Mouse (Mus musculus) ES-CJ7 (cell line): ENCODE results near the gene Hoxb3.

Experiments
- DNase-seq: peaks from one replicate; pipeline ENCODE4 v3.0.0; 2011; ENCODE audit warnings: low read depth, low spot score

Hoxb3 gene

DNA sequence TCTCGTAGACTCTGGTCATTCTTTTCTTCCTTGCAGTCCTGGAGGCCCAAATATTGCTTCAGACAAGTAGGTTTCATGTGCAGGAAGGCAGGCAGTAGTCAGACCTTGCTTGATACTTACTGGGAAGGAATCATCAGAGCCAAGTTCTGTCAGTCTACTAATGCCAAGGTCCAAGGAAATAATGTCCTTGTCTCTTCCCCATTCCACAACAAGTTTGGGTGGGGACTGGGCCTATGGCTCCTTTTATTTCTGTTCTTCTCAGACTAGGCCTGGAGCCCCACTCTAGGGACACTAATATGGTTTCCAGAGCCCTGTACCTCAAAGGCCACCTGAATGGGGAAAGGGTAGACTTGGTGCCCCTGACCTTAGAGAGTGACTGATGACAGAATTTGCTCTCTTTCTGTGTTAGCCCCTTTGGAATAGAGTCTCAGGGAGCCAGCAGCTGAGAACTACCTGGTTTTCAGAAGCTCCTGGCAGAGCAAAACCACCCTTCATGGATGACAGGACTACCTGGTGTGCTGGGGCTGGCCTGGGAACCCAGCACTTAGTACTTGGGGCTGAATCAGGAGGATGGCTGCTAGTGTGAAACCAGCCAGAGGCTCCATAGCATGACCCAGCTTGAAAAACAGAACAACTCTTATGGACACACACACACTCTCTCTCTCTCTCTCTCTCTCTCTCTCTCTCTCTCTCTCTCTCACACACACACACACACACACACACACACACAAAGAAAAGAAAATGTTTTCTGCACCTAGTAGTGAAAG lies 34.5 kb upstream of the Hoxb3 start:
- no peak for DNase-seq

DNA sequence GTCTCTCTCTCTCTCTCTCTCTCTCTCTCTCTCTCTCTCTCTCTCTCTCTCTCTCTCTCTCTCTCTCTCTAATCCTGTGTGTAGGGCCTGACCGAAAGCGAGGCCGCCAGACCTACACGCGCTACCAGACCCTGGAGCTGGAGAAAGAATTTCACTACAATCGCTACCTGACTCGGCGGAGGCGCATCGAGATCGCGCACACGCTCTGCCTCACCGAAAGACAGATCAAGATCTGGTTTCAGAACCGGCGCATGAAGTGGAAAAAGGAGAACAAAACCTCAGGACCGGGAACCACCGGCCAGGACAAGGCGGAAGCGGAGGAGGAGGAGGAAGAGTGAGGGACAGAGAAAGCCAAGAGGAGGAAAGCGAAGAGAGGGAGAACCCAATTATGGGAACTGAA lies 33.8 kb upstream of the Hoxb3 start:
- DNase-seq: no peak

DNA sequence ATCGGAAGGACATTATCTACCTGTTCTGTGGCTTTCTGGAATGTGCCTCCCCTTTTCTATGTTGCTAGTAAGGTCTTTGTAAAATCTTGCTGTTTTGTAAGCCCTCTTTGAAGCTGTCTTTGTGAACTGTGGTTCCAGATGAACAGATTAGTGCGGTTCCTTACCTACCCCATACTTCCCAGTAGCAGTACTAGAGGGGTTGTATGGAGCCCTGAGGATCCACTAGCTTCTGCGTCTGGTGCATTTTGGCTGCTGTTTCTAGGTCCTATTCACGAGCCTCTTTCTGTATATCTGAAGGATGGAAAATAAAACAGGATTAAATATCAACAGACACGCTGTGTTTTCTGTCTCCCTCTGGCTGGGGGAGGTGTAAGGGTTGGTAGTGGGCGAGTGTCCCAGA lies 33.3 kb upstream of the Hoxb3 start:
- DNase-seq: no peak

DNA sequence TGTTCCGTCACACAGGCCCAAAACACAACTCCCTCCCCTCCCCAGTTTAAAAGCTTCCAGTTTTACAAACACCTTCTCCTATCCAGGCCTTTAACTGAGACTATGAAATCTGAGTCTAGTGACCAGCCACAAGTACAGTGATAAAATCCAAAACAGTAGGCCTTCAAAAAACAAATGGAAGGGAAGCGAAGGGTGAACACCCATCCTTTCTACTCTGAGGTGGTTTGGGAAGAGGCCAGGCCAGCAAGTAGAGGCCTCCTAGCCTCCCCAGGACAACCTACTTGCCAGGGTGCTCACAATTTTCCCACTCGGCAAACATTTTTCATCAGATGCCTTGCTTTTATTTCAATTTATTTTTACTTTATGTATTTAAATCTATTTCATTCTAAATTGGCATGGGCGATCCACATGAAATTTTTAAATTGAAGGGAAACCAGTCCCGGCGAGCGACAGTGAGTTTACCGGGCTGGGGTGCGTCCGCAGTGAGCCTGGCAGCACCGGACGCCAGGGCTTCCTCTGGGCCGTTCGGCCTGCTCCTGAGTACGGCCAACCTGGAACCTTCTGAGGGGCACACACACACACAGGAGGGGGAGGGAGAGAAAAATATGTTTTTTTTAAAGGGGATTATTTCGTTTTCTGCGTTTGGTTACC lies 32.3 kb upstream of the Hoxb3 start:
- DNase-seq: no peak

DNA sequence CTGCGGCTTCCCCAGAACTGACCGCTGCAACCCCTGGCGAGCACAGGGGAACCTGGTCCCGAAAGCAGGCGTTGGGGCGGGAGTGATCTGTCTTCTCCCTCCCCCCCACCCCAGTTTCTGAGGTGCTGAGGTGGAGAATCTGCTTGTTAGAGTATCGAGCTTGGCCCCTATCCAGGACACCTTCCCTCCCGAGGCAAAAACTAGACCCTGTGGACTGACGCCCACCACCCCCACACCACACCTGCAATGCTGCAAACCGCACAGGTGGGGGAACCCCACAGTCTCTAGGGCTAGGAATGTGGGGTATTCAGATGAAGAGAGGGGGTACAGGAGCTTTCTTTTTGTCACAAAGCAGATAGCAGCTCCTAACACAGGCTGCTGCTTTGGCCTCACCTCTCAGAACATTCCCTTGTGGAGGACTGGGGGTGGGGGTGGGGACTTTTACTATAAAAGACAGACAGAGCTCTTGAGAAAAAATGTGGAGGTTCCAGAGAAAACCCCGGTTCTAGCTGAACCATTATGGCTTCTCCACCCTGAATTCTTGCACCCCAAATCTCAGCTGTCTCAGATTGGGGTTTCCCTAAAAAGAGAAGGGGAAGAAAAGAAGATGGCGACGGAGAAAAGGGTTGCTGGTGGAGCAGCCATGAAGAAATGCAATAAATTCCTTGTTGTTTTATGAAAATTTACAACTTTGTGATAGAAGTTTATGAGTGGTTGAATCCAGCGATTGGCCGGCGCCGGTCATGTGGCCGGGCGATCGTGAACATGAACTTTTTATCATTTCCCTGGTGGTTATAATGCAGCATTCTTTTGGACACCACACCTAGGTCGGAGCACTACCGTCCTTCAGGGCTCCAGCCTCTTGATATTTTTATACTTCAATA lies 31.2 kb upstream of the Hoxb3 start, which contains the start of gene Hoxb6:
Hoxb6 (plus strand) TSS at position 796 of the 884 bp plus-strand sequence.
- peak; percentile 81 for DNase-seq

DNA sequence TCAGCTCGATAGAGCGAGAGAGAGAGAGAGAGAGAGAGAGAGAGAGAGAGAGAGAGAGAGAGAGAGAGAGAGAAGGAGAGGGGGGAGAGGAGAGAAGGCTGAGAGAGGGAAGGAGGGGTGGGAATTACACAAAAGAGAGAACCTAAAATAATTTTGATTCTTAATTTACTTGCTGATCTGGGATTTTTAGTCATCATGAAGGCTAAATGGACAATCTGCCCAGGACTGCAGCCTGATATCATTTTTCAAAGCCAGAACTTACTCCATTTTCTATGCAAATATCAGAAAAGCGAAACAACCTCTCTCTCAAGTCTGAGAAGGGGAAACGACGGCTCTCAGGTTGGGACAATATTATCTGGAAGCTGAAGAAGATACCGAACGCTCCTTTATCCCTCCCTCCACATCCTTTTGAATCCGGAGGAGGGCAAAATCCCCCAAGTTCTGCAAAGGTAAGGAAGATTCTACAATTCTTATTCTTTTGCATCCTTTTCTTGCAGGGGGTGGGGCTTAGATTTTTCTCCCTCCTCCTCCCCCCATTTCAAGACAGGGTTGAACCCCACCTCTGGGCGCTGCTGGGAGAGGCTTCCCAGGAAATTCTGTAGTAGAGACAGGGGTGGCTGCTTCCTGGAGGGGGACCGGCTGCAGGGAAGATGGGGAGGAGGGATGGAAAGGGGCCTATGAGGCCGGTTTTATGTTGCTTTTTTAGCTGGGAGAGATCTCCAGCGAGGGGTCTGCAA lies 30.4 kb upstream of the Hoxb3 start:
- no peak for DNase-seq

DNA sequence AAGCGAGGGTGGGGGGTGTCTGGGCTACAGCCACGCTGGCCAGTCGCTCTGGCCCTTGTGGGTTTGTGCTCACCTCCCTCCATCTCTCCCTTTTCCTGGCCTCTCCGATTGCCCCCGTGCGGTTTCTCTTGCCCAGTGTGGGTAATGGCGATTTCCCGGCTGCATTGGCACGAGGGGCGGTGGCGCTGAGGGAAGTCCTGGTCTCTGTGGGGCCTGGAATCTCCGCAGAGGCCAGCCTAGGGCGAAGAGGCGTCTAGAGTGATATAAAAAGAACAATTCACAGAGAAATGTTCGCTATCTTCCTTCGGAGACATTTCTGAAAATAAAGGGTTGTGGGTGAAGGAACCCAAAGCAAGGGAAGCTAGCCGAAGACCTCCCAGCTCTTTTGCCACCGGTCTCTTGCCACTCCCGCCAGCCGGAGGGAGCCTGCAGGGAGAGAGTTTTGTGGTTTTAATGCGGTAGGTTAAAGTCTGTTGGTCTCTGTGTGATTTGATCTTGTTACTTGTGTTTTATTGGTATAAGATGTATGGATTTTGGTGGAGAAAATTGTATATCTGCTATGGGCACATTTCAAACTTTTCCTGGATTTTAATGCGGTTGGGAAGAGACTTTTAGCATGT lies 29.7 kb upstream of the Hoxb3 start:
- DNase-seq: no peak

DNA sequence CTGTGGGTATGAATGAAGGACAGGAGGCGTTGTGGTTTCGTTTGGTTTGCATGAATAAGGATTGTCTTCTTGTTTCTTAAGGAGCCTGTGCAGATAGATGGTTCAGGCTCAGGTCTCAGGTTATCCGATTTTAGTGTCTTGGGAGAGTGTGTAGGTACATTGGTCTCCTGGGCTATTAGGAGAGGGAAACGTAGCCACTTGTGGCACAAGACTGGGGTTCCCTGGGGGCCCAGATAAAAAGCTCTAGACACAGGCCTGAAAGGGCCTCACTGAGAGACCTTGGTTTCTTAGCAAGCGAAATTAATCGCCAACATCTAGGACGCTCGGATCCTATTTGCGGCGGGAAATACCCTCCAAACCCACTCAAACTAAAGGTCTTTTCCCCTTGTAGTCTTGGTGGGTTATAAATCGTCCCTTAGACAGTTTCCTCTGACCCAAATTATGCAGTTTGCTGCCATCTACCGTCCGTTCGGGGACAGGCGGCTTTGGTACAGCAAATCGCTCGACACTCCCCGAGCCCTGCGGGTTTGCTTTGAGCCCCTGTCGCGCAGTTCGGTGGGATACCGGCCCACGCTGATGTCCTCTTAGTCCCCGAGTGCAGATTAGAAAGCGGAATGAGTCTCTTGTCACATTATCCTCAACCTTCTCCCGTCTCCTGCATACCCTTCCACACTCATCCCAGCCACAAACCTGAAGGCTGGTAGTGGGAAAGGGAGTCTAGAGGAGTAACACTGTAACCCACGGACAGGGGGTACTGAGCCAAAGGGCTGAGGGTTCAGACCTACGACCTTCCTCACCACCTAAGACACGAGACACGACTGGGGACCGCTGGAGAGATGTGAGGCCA lies 28.7 kb upstream of the Hoxb3 start:
- peak; percentile 95 for DNase-seq

DNA sequence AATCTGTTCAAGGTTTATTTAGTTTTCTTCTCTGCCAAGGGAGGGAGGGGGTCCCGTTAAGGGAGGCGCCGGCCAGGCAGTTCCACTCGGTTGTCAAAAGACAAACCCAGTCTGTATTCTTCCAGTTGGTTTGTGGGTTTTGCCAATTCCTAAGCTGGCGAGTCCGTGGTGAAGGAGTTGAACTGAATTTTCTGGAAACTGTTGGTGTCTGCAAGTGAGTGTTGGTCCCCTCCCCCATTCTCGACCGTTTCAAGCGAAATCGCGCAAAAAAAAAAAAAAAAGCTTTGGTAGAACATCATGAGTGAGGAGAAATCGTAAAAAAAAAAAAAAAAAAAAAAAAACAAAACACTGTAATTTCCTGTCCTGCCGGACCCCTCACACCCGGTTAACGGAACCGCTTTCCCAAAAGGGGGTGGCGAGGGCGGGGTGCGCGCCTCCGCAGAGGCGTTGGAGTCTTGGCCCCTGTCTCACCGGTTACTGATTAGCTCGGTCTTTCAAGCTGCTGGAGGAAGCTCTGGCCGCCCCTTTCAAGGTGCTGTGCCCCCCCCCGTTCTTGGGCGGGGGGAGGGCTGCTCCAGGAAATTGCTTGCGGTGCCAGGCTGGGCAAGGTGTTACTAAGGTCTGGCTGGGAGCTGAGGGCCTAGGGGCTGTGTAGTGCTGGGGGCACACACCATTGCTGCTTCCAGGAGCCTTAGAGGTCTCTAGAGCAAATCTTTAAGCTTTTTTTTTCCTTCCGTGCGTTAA lies 27.9 kb upstream of the Hoxb3 start:
- DNase-seq: no peak

DNA sequence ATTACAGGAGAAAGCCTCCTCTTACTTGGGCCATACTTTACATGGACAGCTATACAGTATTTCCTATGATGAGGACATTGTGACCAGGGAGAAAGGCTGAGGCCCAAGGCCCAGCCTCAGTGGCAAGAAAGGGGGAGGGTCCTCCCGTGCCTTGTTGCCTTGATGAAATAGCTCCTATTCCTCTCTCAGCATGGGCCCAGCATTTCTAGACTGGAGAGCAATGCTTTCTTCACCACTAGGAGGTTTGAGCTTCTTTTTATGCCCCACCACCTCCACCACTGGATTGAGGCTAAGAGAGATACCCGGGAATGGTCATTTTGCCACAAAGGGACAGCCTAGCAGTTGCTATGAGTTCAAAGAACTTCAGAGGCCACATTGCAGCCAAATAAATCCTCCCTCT lies 26.1 kb upstream of the Hoxb3 start:
- no peak for DNase-seq

DNA sequence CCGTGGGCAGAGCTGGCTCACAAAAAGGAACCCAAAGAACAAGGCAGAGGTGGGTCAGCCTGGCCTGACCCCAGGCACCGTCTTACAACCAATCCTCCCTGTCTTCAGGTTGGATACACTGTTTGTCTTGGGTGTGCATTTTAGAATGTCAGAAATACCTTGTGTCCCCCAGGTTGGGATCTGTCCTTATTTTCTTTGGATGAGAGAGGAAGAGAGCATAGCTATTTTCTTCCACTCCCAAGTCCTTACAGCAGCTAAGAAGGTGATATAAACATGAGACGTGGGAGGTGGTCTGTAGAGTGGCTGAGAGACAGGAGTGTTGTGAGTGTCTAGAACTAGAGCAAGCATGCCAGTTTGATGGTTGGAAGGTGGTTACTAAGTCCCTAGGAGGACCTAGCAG lies 25.7 kb upstream of the Hoxb3 start:
- no peak for DNase-seq

DNA sequence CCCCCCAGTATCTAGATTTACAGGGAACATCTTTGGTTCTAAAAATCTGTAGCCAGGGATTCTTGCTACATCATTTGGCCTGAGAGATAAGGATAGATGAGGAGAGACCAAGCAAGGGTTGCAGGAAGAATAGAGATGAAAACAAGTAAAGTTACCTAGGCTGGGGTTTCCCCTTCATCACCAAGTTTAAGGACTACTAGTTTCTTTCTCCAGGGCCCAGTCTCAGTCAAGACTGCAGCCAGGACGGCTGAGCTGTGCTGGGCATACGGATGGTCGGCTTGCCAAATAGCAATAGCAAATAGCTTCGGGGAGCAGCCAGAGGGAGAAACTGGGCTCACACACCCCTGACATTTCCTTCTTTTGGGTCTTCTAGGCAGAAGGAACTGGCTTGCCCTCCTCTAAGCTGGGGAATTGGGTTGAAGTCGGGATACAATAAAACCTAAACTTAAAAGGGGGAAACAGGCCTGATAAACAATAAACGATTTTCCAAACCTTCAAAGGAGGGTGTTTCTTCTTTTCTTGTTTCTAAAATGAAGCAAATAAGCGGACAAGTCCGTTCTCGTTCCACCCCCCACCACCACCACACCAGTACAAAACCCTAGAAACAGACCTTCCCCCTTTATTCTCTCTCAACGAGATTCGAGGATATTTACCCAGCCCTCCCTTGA lies 25.0 kb upstream of the Hoxb3 start:
- no peak for DNase-seq

DNA sequence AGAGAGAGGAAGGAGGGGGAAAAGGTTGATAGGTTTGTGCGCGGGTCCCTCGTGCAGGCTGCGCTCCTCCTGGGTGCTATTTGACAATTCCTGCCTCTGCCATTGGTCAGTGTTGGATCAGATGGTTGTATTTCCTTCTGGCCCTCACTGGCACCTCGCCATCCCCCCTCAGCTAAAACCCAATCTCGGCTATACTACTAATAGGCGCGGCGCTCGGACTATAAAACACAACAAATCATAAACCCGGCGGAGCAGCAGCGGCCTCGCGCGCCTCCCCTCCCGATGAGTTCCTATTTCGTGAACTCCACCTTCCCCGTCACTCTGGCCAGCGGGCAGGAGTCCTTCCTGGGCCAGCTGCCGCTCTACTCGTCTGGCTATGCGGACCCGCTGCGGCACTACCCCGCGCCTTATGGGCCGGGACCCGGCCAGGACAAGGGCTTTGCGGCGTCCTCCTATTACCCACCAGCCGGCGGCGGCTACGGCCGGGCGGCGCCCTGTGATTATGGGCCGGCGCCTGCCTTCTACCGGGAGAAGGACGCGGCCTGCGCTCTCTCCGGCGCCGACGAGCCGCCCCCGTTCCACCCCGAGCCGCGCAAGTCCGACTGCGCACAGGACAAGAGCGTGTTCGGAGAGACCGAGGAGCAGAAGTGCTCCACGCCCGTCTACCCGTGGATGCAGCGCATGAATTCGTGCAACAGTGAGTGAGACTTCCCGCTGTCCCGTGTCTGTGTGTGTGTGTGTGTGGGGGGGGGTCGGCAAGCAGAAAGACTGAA lies 24.0 kb upstream of the Hoxb3 start:
- DNase-seq: no peak

DNA sequence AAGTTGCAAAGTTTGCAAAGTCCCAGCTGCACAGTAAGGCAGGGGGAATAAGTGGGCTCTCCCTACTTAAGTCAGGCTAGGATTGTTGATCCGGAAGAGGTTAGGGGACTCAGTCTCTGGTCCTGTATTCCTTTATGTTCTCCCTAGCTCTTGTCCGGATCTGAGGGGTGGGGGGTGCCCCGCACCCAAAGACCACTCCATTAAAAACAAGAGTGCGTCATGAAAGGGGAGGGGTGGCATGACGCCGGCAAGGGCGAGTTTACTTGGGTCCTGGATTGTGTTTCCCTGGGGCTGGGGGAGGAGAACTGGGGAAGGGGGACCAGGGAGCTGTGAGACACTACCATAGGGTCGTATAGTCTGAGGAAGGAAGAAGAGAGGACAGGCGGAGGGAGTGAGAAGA lies 23.3 kb upstream of the Hoxb3 start:
- no peak for DNase-seq

DNA sequence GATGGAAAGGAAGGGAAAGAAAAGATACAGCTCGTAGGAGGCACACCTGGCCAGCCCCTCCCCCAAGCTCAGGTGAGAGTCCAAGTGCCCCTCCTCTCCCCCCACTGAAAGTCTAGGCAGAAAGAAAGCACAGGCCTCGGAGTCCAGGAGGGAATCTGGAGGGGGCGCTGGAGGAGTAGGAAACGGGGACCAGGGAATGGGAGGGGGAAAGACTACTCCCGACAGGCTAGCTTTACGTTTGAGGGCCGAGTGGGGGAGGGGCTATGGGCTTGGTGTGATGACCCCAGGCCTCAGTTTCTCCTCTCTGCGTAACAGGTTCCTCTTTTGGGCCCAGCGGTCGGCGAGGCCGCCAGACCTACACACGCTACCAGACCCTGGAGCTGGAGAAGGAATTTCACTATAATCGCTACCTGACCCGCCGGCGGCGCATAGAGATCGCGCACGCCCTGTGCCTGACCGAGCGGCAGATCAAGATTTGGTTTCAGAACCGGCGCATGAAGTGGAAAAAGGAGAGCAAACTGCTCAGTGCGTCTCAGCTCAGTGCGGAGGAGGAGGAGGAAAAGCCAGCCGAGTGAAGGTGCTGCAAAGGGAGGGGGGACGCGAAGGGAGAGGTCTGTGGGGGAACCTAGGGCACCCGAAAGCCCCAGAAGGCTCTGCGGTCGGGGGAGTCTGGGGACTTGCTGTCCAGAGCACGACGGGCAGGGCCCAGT lies 22.6 kb upstream of the Hoxb3 start:
- DNase-seq: no peak

DNA sequence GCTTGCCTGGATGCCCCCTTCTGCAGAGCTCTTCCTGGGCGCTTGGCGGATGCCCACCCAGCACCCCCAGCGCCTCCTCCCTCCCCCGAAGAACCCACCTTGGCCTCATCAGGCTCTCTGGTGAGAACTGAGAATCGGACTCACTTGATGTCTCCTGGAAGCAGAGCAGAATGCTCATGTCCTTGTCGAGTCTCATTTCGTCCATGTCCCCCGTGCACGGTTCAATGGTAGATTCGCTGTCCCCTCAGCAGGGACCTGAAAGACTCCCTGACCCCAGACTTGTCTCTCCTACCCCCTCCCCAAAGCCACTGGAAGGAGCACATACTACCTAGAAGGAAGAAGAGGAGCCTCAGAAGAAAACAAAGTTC lies 22.1 kb upstream of the Hoxb3 start:
- DNase-seq: no peak

DNA sequence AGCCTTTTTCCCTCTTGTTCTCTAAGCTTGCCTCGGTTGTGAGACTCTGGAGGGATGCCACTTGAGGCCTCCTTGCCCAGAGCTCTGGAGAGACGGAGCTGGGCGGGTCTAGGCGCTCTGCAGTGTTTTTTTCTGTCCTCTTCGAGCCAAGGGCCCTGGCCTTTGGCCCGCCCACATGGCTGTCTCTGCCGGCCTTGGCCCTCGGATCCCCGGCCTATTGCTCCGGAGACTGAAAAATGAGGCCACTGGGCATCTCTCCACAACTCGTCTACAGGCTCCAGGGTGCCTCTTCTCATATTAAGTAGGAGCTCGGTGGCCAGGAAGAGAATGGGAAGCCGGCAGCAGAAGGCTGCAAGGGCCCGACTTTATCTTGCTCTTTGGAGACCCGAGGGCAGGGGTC lies 21.3 kb upstream of the Hoxb3 start:
- no peak for DNase-seq
